Mouse (Mus musculus): ENCODE measurements around the gene Vmn1r148. TPM values are rescaled to one million over a fixed set of nuclear protein-coding genes. Genes with fewer than 3 reads are reported as not detected.
"Not testable (repeated sequence)": the region's sequence is repeated elsewhere in the genome, so short reads cannot be mapped to it uniquely, and the experiment has no call there.

Vmn1r148 gene
- not detected in 2 replicates for polyA plus RNA-seq (2015; fragmentation: Nextera tagmentation; extraction: Ambion mirVana)

DNA sequence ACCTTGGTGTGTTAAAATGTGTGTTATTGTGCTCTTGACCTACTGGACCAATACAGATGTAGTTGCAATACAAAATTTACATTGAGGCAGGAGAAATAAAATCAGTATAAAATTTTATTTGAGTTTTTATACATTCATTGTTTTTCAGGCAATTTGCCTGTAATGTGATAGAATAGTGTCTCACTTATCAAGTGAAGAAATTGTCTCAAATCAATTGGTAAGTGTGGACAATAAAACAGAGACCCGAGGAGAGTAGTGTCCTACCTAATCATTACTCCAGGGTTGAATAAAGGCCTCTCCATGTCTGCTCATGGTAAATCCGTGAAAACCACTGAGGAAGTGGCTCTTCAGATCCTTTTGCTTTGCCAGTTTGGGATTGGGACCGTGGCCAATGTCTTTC is at the start of gene Vmn1r148:
TSS of gene Vmn1r148 (plus strand) at position 301 of the 400 bp plus-strand sequence.
- not testable (repeated sequence) for ATAC-seq (ENCODE audit: extremely low read depth, insufficient number of reproducible peaks, low FRiP score, low TSS enrichment); H3K36me3 ChIP-seq; H3K4me1 ChIP-seq; H3K4me3 ChIP-seq; H3K9me3 ChIP-seq; H3K27me3 ChIP-seq (replicated peaks); H3K9ac ChIP-seq; H3K27ac ChIP-seq (replicated peaks); H3K4me2 ChIP-seq
- no CpG with 5 or more reads among the region's 3 CpGs for WGBS

DNA sequence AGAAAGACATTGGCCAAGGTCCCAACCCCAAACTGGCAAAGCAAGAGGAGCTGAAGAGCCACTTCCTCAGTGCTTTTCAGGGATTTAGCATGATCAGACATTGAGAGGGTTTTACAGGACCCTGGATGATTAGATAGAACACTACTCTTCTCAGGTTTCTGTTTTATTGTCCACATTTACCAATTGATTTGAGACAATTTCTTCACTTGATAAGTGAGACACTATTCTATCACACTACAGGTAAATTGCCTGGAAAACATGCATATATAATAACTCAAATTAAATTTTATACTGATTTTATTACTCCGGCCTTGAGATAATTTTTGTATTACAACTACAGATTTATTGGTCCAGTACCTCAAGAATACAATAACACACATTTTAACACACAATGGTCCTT is 42.4 kb upstream of the Vmn1r148 start, which contains the start of gene Gm8660:
TSS of gene Gm8660 (minus strand) at position 101 of the 400 bp plus-strand sequence.
- H3K4me2 ChIP-seq; H3K36me3 ChIP-seq; H3K4me1 ChIP-seq; H3K27ac ChIP-seq (replicated peaks); H3K27me3 ChIP-seq (replicated peaks); H3K4me3 ChIP-seq; ATAC-seq (ENCODE audit: extremely low read depth, insufficient number of reproducible peaks, low FRiP score, low TSS enrichment); H3K9me3 ChIP-seq; H3K9ac ChIP-seq: not testable (repeated sequence)
- no CpG with 5 or more reads among the region's 1 CpGs for WGBS

DNA sequence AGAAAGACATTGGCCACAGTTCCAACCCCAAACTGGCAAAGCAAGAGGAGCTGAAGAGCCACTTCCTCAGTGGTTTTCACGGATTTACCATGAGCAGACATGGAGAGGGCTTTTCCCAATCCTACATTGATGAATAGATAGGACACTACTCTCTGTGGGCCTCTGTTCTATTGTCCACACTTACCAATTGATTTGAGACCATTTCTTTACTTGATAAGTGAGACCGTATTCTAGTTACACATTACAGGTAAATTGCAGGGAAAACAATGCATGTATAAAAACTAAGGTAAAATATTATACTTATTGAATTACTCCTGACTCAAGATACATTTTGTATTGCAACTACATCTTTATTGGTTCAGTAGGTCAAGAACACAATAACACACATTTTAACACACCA is 24.7 kb downstream of the Vmn1r148 start, which contains the start of gene Vmn1r149:
TSS of gene Vmn1r149 (minus strand) at position 101 of the 400 bp plus-strand sequence.
- H3K36me3 ChIP-seq; H3K27me3 ChIP-seq (replicated peaks); ATAC-seq (ENCODE audit: extremely low read depth, insufficient number of reproducible peaks, low FRiP score, low TSS enrichment); H3K9ac ChIP-seq; H3K4me3 ChIP-seq; H3K27ac ChIP-seq (replicated peaks); H3K4me2 ChIP-seq; H3K4me1 ChIP-seq; H3K9me3 ChIP-seq: not testable (repeated sequence)
- no CpG with 5 or more reads among the region's 2 CpGs for WGBS

DNA sequence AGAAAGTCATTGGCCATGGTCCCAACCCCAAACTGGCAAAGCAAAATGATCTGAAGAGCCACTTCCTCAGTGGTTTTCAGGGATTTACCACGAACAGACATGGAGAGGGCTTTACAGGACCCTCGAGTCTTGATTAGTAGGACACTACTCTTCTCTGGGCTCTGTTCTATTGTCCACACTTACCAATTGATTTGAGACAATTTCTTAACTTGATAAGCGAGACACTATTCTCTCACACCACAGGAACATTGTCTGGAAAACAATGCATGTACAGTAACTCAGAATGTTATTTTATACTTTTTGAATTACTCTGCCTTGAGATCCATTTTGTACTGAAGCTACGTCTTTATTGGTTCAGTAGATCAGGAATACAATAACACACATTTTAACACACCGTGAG is 50.6 kb downstream of the Vmn1r148 start, which contains the start of gene Gm10665:
TSS of gene Gm10665 (minus strand) at position 101 of the 400 bp plus-strand sequence.
- H3K9me3 ChIP-seq; H3K4me3 ChIP-seq; H3K9ac ChIP-seq; H3K4me2 ChIP-seq; ATAC-seq (ENCODE audit: extremely low read depth, insufficient number of reproducible peaks, low FRiP score, low TSS enrichment); H3K36me3 ChIP-seq; H3K27me3 ChIP-seq (replicated peaks); H3K4me1 ChIP-seq; H3K27ac ChIP-seq (replicated peaks): not testable (repeated sequence)
- no CpG with 5 or more reads among the region's 5 CpGs for WGBS

Other genes with a start within 250 kb of the Vmn1r148 start
- gene Vmn1r142, start 249.5 kb upstream of the Vmn1r148 start, polyA plus RNA-seq (2015; fragmentation: Nextera tagmentation; extraction: Ambion mirVana) = not detected in 2 replicates
- gene Vmn1r143, start 224.2 kb upstream of the Vmn1r148 start, polyA plus RNA-seq (2015; fragmentation: Nextera tagmentation; extraction: Ambion mirVana) = not detected in 2 replicates
- not detected in 2 replicates for gene Gm8653, start 212.3 kb upstream of the Vmn1r148 start, polyA plus RNA-seq (2015; fragmentation: Nextera tagmentation; extraction: Ambion mirVana)
- not detected in 2 replicates for gene Gm8453, start 184.1 kb upstream of the Vmn1r148 start, polyA plus RNA-seq (2015; fragmentation: Nextera tagmentation; extraction: Ambion mirVana)
- not detected in 2 replicates for gene Gm4187, start 83.9 kb upstream of the Vmn1r148 start, polyA plus RNA-seq (2015; fragmentation: Nextera tagmentation; extraction: Ambion mirVana)
- gene Gm8660, start 42.5 kb upstream of the Vmn1r148 start, polyA plus RNA-seq (2015; fragmentation: Nextera tagmentation; extraction: Ambion mirVana) = not detected in 2 replicates
- not detected in 2 replicates for gene Vmn1r149, start 24.6 kb downstream of the Vmn1r148 start, polyA plus RNA-seq (2015; fragmentation: Nextera tagmentation; extraction: Ambion mirVana)
- gene Gm10665, start 50.5 kb downstream of the Vmn1r148 start, polyA plus RNA-seq (2015; fragmentation: Nextera tagmentation; extraction: Ambion mirVana) = not detected in 2 replicates
- not detected in 2 replicates for gene Vmn1r151, start 86.1 kb downstream of the Vmn1r148 start, polyA plus RNA-seq (2015; fragmentation: Nextera tagmentation; extraction: Ambion mirVana)
- not detected in 2 replicates for gene Vmn1r152, start 109.4 kb downstream of the Vmn1r148 start, polyA plus RNA-seq (2015; fragmentation: Nextera tagmentation; extraction: Ambion mirVana)
- gene Gm8677, start 121.3 kb downstream of the Vmn1r148 start, polyA plus RNA-seq (2015; fragmentation: Nextera tagmentation; extraction: Ambion mirVana) = not detected in 2 replicates
- gene Gm4201, start 151.8 kb downstream of the Vmn1r148 start, polyA plus RNA-seq (2015; fragmentation: Nextera tagmentation; extraction: Ambion mirVana) = not detected in 2 replicates
- not detected in 2 replicates for gene Gm4565, start 174.5 kb downstream of the Vmn1r148 start, polyA plus RNA-seq (2015; fragmentation: Nextera tagmentation; extraction: Ambion mirVana)
- not detected in 2 replicates for gene Vmn1r155, start 244.4 kb downstream of the Vmn1r148 start, polyA plus RNA-seq (2015; fragmentation: Nextera tagmentation; extraction: Ambion mirVana)

Data from heart, embryonic 13.5 days (tissue).